Mouse (Mus musculus) midbrain, embryonic 12.5 days (tissue): ENCODE data around the gene Usp39. TPM values are rescaled to one million over a fixed set of nuclear protein-coding genes. Genes with fewer than 3 reads are reported as not detected.

Experiments used
- ATAC-seq: fragments of 200-750 bp; cut with Nextera tagmentation; 2 replicates; pipeline ENCODE4 v1.8.0; 2017; ENCODE audit warnings: low read depth, moderate TSS enrichment, moderate library complexity; ENCODE audit not compliant: low FRiP score
- H3K27ac ChIP-seq: fragments of 300-500 bp; sonication (generic); replicated peaks from 2 replicates; pipeline ENCODE4 v1.5.1; 2016; ENCODE audit warnings: mild to moderate bottlenecking
- H3K27me3 ChIP-seq: fragments of 300-500 bp; sonication (generic); 2 replicates; pipeline ENCODE4 v1.6.1; 2016; ENCODE audit warnings: mild to moderate bottlenecking
- H3K36me3 ChIP-seq: fragments of 300-500 bp; sonication (generic); 2 replicates; pipeline ENCODE4 v1.6.1; 2016
- H3K4me1 ChIP-seq: fragments of 300-500 bp; sonication (generic); 2 replicates; pipeline ENCODE4 v1.6.1; 2016
- H3K4me2 ChIP-seq: fragments of 300-500 bp; sonication (generic); replicated peaks from 2 replicates; pipeline ENCODE4 v1.6.1; 2016; ENCODE audit warnings: mild to moderate bottlenecking, moderate library complexity
- H3K4me3 ChIP-seq: fragments of 300-500 bp; sonication (generic); 2 replicates; pipeline ENCODE4 v1.5.1; 2016; ENCODE audit warnings: mild to moderate bottlenecking
- H3K9ac ChIP-seq: fragments of 300-500 bp; sonication (generic); replicated peaks from 2 replicates; pipeline ENCODE4 v1.6.1; 2016; ENCODE audit warnings: mild to moderate bottlenecking, moderate library complexity
- H3K9me3 ChIP-seq: fragments of 300-500 bp; sonication (generic); 2 replicates; pipeline ENCODE4 v1.6.1; 2016; ENCODE audit warnings: mild to moderate bottlenecking
- WGBS: fragments of 180-500 bp; shearing (Covaris S2); methylation state at CpG from one replicate; pipeline ENCODE4 v1.1.7; 2016; 5-methylcytosine and 5-hydroxymethylcytosine counted together
- polyA plus RNA-seq: library from polyadenylated mRNA; unstranded; fragments of >200 nt; fragmentation: Nextera tagmentation; extraction: Ambion mirVana; gene quantifications from 2 replicates; pipeline ENCODE4 v1.2.1, GENCODE M21; 2016

Gene Usp39
- polyA plus RNA-seq, 1 experiment from 2014 or later = 72.4 TPM

- 54% methylated on average over 6 of the region's 6 CpGs for WGBS
- Histone ChIP-seq H3K9ac (no peak overlapping the region), H3K27me3 (no peaks in the 10 kb centered on the region), H3K4me2 (peak overlapping the region; percentile 97), H3K27ac (no peak overlapping the region), H3K9me3 (no peaks in the 10 kb centered on the region), H3K4me1 (peaks cover 35% of the 10 kb centered on the region), H3K4me3 (peak overlapping the region; percentile 79; the same call in 1 of the 2 replicates), H3K36me3 (peaks cover 27% of the 10 kb centered on the region)
- no peak for ATAC-seq
These were observed 649 bp upstream of the Usp39 start for GRCm38 (mm10) chr6:72345633-72346032.

GRCm38 (mm10) chr6:72344396-72345073, 449 bp downstream of the Usp39 start:
- Histone ChIP-seq H3K9ac (peak overlapping the region; percentile 85), H3K27me3 (no peaks in the 10 kb centered on the region), H3K4me1 (peaks cover 35% of the 10 kb centered on the region), H3K36me3 (peaks cover 20% of the 10 kb centered on the region), H3K4me3 (peak overlapping the region; percentile 79), H3K27ac (peak overlapping the region; percentile 64), H3K4me2 (peak overlapping the region; percentile 97), H3K9me3 (no peaks in the 10 kb centered on the region)
- peak; percentile 45 for ATAC-seq
- under 1% methylated on average over 39 of the region's 42 CpGs for WGBS

GRCm38 (mm10) chr6:72340481-72340880, 4.5 kb downstream of the Usp39 start:
- no peak overlapping the region for H3K4me3 ChIP-seq
- no peak for ATAC-seq
- H3K4me2 ChIP-seq = no peak overlapping the region
- 70% methylated on average over 2 of the region's 2 CpGs for WGBS
- peaks cover 48% of the 10 kb centered on the region for H3K36me3 ChIP-seq
- no peaks in the 10 kb centered on the region for H3K9me3 ChIP-seq
- no peak overlapping the region for H3K27ac ChIP-seq
- no peaks in the 10 kb centered on the region for H3K27me3 ChIP-seq
- no peak overlapping the region for H3K9ac ChIP-seq
- H3K4me1 ChIP-seq = peaks cover 15% of the 10 kb centered on the region

GRCm38 (mm10) chr6:72333111-72333510, 11.9 kb downstream of the Usp39 start:
- Histone ChIP-seq H3K9me3 (no peaks in the 10 kb centered on the region), H3K27me3 (no peaks in the 10 kb centered on the region), H3K9ac (no peak overlapping the region), H3K4me1 (no peaks in the 10 kb centered on the region), H3K4me3 (no peak overlapping the region), H3K4me2 (no peak overlapping the region), H3K27ac (no peak overlapping the region), H3K36me3 (peaks cover 89% of the 10 kb centered on the region)
- ATAC-seq = no peak
- 89% methylated on average over 5 of the region's 5 CpGs for WGBS

GRCm38 (mm10) chr6:72330133-72330532, 14.9 kb downstream of the Usp39 start:
- Histone ChIP-seq H3K4me2 (no peak overlapping the region), H3K9me3 (no peaks in the 10 kb centered on the region), H3K27me3 (no peaks in the 10 kb centered on the region), H3K9ac (no peak overlapping the region), H3K4me3 (no peak overlapping the region), H3K4me1 (no peaks in the 10 kb centered on the region), H3K36me3 (peaks cover 87% of the 10 kb centered on the region), H3K27ac (no peak overlapping the region)
- 93% methylated on average over 4 of the region's 4 CpGs for WGBS
- ATAC-seq = no peak

GRCm38 (mm10) chr6:72329019-72329418, 16.0 kb downstream of the Usp39 start:
- Histone ChIP-seq H3K27ac (no peak overlapping the region), H3K4me3 (no peak overlapping the region), H3K9me3 (no peaks in the 10 kb centered on the region), H3K4me1 (no peaks in the 10 kb centered on the region), H3K27me3 (no peaks in the 10 kb centered on the region), H3K9ac (no peak overlapping the region), H3K4me2 (no peak overlapping the region), H3K36me3 (peaks cover 92% of the 10 kb centered on the region)
- 95% methylated on average over 5 of the region's 5 CpGs for WGBS
- no peak for ATAC-seq

GRCm38 (mm10) chr6:72326274-72326673, 18.7 kb downstream of the Usp39 start:
- no peaks in the 10 kb centered on the region for H3K4me1 ChIP-seq
- H3K27me3 ChIP-seq = no peaks in the 10 kb centered on the region
- H3K9me3 ChIP-seq = no peaks in the 10 kb centered on the region
- H3K36me3 ChIP-seq = peaks cover 92% of the 10 kb centered on the region
- ATAC-seq = no peak
- H3K27ac ChIP-seq = no peak overlapping the region
- H3K9ac ChIP-seq = no peak overlapping the region
- no peak overlapping the region for H3K4me2 ChIP-seq
- no peak overlapping the region for H3K4me3 ChIP-seq
- WGBS = 84% methylated on average over 6 of the region's 6 CpGs

- Histone ChIP-seq H3K4me1 (no peaks in the 10 kb centered on the region), H3K4me2 (no peak overlapping the region), H3K4me3 (no peak overlapping the region), H3K27me3 (no peaks in the 10 kb centered on the region), H3K9me3 (no peaks in the 10 kb centered on the region), H3K27ac (no peak overlapping the region), H3K9ac (no peak overlapping the region), H3K36me3 (peaks cover 97% of the 10 kb centered on the region)
- ATAC-seq = no peak
- 91% methylated on average over 6 of the region's 6 CpGs for WGBS
These were observed 21.0 kb downstream of the Usp39 start for GRCm38 (mm10) chr6:72323786-72324508.

- H3K4me2 ChIP-seq = no peak overlapping the region
- no peak for ATAC-seq
- no peak overlapping the region for H3K4me3 ChIP-seq
- no peak overlapping the region for H3K27ac ChIP-seq
- 97% methylated on average over 3 of the region's 3 CpGs for WGBS
- peaks cover 96% of the 10 kb centered on the region for H3K36me3 ChIP-seq
- no peak overlapping the region for H3K9ac ChIP-seq
- H3K27me3 ChIP-seq = no peaks in the 10 kb centered on the region
- no peaks in the 10 kb centered on the region for H3K4me1 ChIP-seq
- no peaks in the 10 kb centered on the region for H3K9me3 ChIP-seq
These were observed 22.0 kb downstream of the Usp39 start for GRCm38 (mm10) chr6:72322936-72323335.

GRCm38 (mm10) chr6:72319019-72319418, 26.0 kb downstream of the Usp39 start:
- ATAC-seq = no peak
- no peaks in the 10 kb centered on the region for H3K9me3 ChIP-seq
- 87% methylated on average over 11 of the region's 11 CpGs for WGBS
- H3K4me1 ChIP-seq = no peaks in the 10 kb centered on the region
- no peak overlapping the region for H3K4me3 ChIP-seq
- H3K27me3 ChIP-seq = no peaks in the 10 kb centered on the region
- H3K36me3 ChIP-seq = peaks cover 83% of the 10 kb centered on the region
- no peak overlapping the region for H3K27ac ChIP-seq
- H3K4me2 ChIP-seq = no peak overlapping the region
- H3K9ac ChIP-seq = no peak overlapping the region

- H3K27ac ChIP-seq = no peak overlapping the region
- no peaks in the 10 kb centered on the region for H3K9me3 ChIP-seq
- no peaks in the 10 kb centered on the region for H3K4me1 ChIP-seq
- no peaks in the 10 kb centered on the region for H3K27me3 ChIP-seq
- H3K4me2 ChIP-seq = no peak overlapping the region
- H3K9ac ChIP-seq = no peak overlapping the region
- no peak for ATAC-seq
- no peak overlapping the region for H3K4me3 ChIP-seq
- peaks cover 84% of the 10 kb centered on the region for H3K36me3 ChIP-seq
- WGBS = 83% methylated on average over 5 of the region's 5 CpGs
These were observed 26.5 kb downstream of the Usp39 start for GRCm38 (mm10) chr6:72318440-72318839.

GRCm38 (mm10) chr6:72316044-72316443, 28.9 kb downstream of the Usp39 start:
- H3K27me3 ChIP-seq = no peaks in the 10 kb centered on the region
- H3K4me2 ChIP-seq = no peak overlapping the region
- H3K4me1 ChIP-seq = no peaks in the 10 kb centered on the region
- no peak overlapping the region for H3K9ac ChIP-seq
- H3K36me3 ChIP-seq = peaks cover 70% of the 10 kb centered on the region
- H3K9me3 ChIP-seq = no peaks in the 10 kb centered on the region
- no peak overlapping the region for H3K27ac ChIP-seq
- 83% methylated on average over 1 of the region's 1 CpGs for WGBS
- no peak overlapping the region for H3K4me3 ChIP-seq
- no peak for ATAC-seq
